Mouse (Mus musculus) forebrain, embryonic 13.5 days (tissue): ENCODE results near the gene Rsph14. TPM values are rescaled to one million over a fixed set of nuclear protein-coding genes. Genes with fewer than 3 reads are reported as not detected.

Experiments
- ATAC-seq: fragments of 200-750 bp; cut with Nextera tagmentation; 2 replicates; pipeline ENCODE4 v1.8.0; 2017
- H3K27ac ChIP-seq: fragments of 300-500 bp; sonication (generic); 2 replicates; pipeline ENCODE4 v1.5.1; 2015; ENCODE audit warnings: inconsistent platforms, mild to moderate bottlenecking, moderate library complexity
- H3K27me3 ChIP-seq: fragments of 300-500 bp; sonication (generic); 2 replicates; pipeline ENCODE4 v1.6.1; 2015; ENCODE audit warnings: mild to moderate bottlenecking, inconsistent platforms
- H3K36me3 ChIP-seq: fragments of 300-500 bp; sonication (generic); 2 replicates; pipeline ENCODE4 v1.6.1; 2015; ENCODE audit warnings: mild to moderate bottlenecking, inconsistent platforms; ENCODE audit not compliant: poor library complexity, severe bottlenecking
- H3K4me1 ChIP-seq: fragments of 300-500 bp; sonication (generic); 2 replicates; pipeline ENCODE4 v1.6.1; 2015; ENCODE audit warnings: inconsistent platforms
- H3K4me2 ChIP-seq: fragments of 300-500 bp; sonication (generic); 2 replicates; pipeline ENCODE4 v1.6.1; 2015; ENCODE audit warnings: inconsistent platforms, mild to moderate bottlenecking, moderate library complexity
- H3K4me3 ChIP-seq: fragments of 300-500 bp; sonication (generic); 2 replicates; pipeline ENCODE4 v1.5.1; 2015; ENCODE audit warnings: mild to moderate bottlenecking, inconsistent platforms
- H3K9ac ChIP-seq: fragments of 300-500 bp; sonication (generic); 2 replicates; pipeline ENCODE4 v1.6.1; 2015; ENCODE audit warnings: mild to moderate bottlenecking, inconsistent platforms
- H3K9me3 ChIP-seq: fragments of 300-500 bp; sonication (generic); replicated peaks from 2 replicates; pipeline ENCODE4 v1.6.1; 2016; ENCODE audit warnings: inconsistent platforms
- WGBS: fragments of 180-500 bp; shearing (Covaris S2); methylation state at CpG from one replicate; pipeline ENCODE4 v1.1.7; 2015; 5-methylcytosine and 5-hydroxymethylcytosine counted together
- polyA plus RNA-seq: library from polyadenylated mRNA; unstranded; fragments of >200 nt; fragmentation: Nextera tagmentation; extraction: Ambion mirVana; gene quantifications from 2 replicates; pipeline ENCODE4 v1.2.1, GENCODE M21; 2015

Rsph14 gene
- polyA plus RNA-seq, 1 experiment from 2014 or later: 0.31 TPM

GRCm38 (mm10) chr10:75020271-75020670, 12.1 kb downstream of the Rsph14 start:
- no peaks in the 10 kb centered on the region for H3K27me3 ChIP-seq
- H3K4me2 ChIP-seq: no peak overlapping the region
- no peak overlapping the region for H3K9ac ChIP-seq
- no peaks in the 10 kb centered on the region for H3K9me3 ChIP-seq
- H3K4me1 ChIP-seq: 0 out of 2 replicates have a peak, but pooled peaks cover 4% of the 10 kb centered on the region
- H3K27ac ChIP-seq: no peak overlapping the region
- H3K36me3 ChIP-seq: 0 out of 2 replicates have a peak, but pooled peaks cover 3% of the 10 kb centered on the region
- H3K4me3 ChIP-seq: no peak overlapping the region
- no peak for ATAC-seq
- 53% methylated on average over 2 of the region's 2 CpGs for WGBS

DNA sequence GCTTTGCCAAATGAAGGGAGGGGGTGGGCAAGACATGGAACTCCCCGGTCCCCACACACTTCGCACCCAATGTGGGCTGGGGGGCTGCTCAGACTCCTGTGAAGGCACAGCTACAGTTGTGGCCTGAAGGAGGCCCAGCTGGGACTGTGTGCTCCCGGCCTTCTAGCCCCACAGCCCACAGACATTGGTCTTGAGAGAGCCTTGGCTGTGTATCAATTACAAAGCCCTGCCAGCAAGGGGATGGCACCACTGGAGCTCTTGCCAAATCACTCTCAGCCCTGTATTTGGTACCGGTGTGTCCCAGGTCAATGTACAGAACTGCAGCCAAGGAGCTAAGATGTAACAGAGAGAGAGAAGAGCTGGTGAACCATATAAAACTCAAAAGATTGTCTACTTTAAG, 15.9 kb downstream of the Rsph14 start:
- H3K9ac ChIP-seq: no peak overlapping the region
- H3K9me3 ChIP-seq: no peaks in the 10 kb centered on the region
- no peak overlapping the region for H3K4me2 ChIP-seq
- H3K4me1 ChIP-seq: 0 out of 2 replicates have a peak, but pooled peaks cover 10% of the 10 kb centered on the region
- H3K27ac ChIP-seq: no peak overlapping the region
- WGBS: 84% methylated on average over 4 of the region's 4 CpGs
- H3K36me3 ChIP-seq: 0 out of 2 replicates have a peak, but pooled peaks cover 8% of the 10 kb centered on the region
- no peaks in the 10 kb centered on the region for H3K27me3 ChIP-seq
- ATAC-seq: no peak
- H3K4me3 ChIP-seq: no peak overlapping the region

DNA sequence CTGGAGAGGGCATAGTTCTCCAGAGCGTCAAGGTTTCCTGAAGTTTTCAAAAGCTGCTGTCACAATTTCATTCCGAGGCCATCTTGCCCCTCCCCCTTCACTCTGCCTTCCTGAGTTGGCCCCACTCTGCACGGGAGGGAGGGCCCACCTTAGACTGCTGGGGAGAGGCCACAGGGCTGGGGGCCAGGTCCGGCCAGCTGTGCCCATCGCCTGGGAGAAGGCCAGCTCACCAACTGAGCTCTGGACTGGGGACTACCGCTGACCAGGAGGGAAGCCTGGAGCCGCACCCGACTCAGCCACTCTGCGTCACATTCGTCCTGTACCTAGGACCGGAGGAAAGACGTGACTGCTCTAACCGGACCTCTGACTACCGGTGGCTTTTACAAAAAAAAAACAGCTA, 16.9 kb downstream of the Rsph14 start:
- ATAC-seq: no peak
- Histone ChIP-seq H3K4me3 (no peak overlapping the region), H3K4me2 (no peak overlapping the region), H3K9ac (no peak overlapping the region), H3K36me3 (0 out of 2 replicates have a peak, but pooled peaks cover 8% of the 10 kb centered on the region), H3K27me3 (no peaks in the 10 kb centered on the region), H3K4me1 (0 out of 2 replicates have a peak, but pooled peaks cover 10% of the 10 kb centered on the region), H3K9me3 (no peaks in the 10 kb centered on the region), H3K27ac (no peak overlapping the region)
- WGBS: 70% methylated on average over 14 of the region's 14 CpGs

DNA sequence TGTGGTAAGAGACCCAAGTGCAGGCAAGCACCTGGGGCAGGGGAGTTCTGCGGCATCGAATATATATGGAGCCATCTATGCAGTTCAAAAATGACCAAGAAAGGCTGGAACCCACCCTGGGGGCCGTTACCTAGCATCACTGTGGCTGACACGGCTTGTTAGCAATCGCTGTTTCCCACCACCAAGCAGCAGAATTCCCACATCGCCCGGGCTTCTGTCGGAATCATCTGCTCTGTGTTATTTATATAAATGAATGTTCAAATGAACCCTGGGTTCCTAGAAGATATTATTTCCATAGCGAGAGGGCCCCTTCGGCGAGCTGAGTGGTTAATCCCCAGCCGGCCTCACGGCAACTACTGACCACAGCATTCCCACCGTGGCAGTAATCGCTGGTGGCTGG, 21.7 kb downstream of the Rsph14 start:
- 88% methylated on average over 15 of the region's 15 CpGs for WGBS
- H3K9ac ChIP-seq: no peak overlapping the region
- H3K36me3 ChIP-seq: 0 out of 2 replicates have a peak, but pooled peaks cover 8% of the 10 kb centered on the region
- ATAC-seq: no peak
- H3K27me3 ChIP-seq: no peaks in the 10 kb centered on the region
- H3K4me1 ChIP-seq: peaks cover 26% of the 10 kb centered on the region
- H3K4me3 ChIP-seq: no peak overlapping the region
- H3K9me3 ChIP-seq: no peaks in the 10 kb centered on the region
- H3K27ac ChIP-seq: no peak overlapping the region
- H3K4me2 ChIP-seq: no peak overlapping the region

DNA sequence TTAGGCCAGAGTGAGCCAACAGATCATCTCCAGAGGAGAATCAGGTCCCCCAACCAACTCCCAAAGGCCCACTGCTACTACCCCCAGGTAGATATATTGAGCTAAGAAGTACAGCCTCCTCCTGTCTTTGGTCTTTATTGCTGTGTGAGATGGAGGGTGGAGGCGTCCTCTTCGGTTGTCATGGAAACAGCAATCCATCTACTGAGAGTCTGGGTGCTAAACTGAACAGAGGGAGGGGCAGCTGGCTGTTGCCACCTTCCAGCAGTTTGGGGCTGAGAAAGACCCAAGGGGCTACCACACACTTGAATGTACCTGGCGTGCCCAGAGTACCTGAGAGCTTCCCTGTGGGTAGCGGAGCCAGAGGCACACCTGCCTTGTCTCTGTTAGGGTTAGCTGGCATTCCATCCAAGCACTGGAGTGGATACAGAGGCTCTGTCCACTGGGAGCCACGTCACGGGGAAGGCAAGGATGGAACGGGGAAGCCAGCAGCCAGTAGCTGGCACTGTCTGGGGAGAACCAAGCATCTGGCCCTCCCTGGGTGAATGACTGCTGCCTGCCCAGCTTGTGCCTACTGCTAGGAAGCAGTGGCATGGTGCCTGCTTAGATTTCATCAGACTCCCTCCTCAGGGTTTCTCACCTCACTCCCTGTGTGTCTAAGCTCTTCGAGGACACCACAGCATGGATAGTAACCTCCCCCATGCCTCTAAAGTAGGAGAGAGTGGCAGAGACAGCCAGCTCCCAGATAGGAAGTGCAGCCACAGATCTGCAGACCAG, 25.3 kb downstream of the Rsph14 start:
- ATAC-seq: peak; percentile 25; the same call in 1 of the 2 replicates
- Histone ChIP-seq H3K4me3 (no peak overlapping the region), H3K36me3 (no peaks in the 10 kb centered on the region), H3K27ac (no peak overlapping the region), H3K9me3 (no peaks in the 10 kb centered on the region), H3K9ac (no peak overlapping the region), H3K27me3 (no peaks in the 10 kb centered on the region), H3K4me2 (no peak overlapping the region), H3K4me1 (peaks cover 16% of the 10 kb centered on the region)
- WGBS: 55% methylated on average over 8 of the region's 8 CpGs

GRCm38 (mm10) chr10:75004067-75004466, 28.3 kb downstream of the Rsph14 start:
- Histone ChIP-seq H3K4me2 (no peak overlapping the region), H3K27ac (no peak overlapping the region), H3K9ac (no peak overlapping the region; the same call in 1 of the 2 replicates), H3K9me3 (no peaks in the 10 kb centered on the region), H3K4me3 (no peak overlapping the region), H3K4me1 (peaks cover 30% of the 10 kb centered on the region), H3K27me3 (no peaks in the 10 kb centered on the region), H3K36me3 (no peaks in the 10 kb centered on the region)
- WGBS: 95% methylated on average over 3 of the region's 3 CpGs
- ATAC-seq: no peak

DNA sequence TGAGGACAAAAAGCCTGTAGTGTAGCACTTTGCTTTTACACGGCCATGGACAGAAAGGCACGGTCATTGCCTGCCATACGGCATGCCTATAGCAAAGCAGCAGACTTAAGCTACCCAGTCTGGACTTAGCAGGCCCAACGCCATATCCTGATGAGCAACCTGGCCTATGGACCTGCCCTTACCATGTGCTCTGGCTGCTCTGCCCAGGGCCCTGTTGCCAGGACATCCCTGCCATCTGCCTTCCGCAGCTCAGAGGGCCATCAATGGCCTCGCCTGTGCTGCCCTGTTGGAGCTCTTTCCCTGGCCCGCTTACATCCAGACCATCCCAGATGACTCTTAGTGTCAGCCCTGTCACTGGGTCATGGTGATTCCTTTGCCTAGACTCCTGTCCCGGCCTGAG, 31.0 kb downstream of the Rsph14 start:
- Histone ChIP-seq H3K27ac (no peak overlapping the region), H3K4me2 (no peak overlapping the region), H3K4me1 (peaks cover 15% of the 10 kb centered on the region), H3K4me3 (no peak overlapping the region), H3K36me3 (no peaks in the 10 kb centered on the region), H3K27me3 (no peaks in the 10 kb centered on the region), H3K9ac (no peak overlapping the region), H3K9me3 (no peaks in the 10 kb centered on the region)
- WGBS: 88% methylated on average over 8 of the region's 8 CpGs
- no peak for ATAC-seq

- Histone ChIP-seq H3K4me2 (peak overlapping the region; percentile 59), H3K9me3 (no peaks in the 10 kb centered on the region), H3K27me3 (no peaks in the 10 kb centered on the region), H3K36me3 (peaks cover 30% of the 10 kb centered on the region), H3K9ac (peak overlapping the region; percentile 43), H3K27ac (no peak overlapping the region; the same call in 1 of the 2 replicates), H3K4me1 (peaks cover 36% of the 10 kb centered on the region), H3K4me3 (peak overlapping the region; percentile 21)
- ATAC-seq: peak; percentile 66
- 2% methylated on average over 17 of the region's 17 CpGs for WGBS
Measured at GRCm38 (mm10) chr10:74995377-74995776, 37.0 kb downstream of the Rsph14 start.

GRCm38 (mm10) chr10:74994863-74995262, 37.5 kb downstream of the Rsph14 start:
- H3K4me1 ChIP-seq: peaks cover 31% of the 10 kb centered on the region

DNA sequence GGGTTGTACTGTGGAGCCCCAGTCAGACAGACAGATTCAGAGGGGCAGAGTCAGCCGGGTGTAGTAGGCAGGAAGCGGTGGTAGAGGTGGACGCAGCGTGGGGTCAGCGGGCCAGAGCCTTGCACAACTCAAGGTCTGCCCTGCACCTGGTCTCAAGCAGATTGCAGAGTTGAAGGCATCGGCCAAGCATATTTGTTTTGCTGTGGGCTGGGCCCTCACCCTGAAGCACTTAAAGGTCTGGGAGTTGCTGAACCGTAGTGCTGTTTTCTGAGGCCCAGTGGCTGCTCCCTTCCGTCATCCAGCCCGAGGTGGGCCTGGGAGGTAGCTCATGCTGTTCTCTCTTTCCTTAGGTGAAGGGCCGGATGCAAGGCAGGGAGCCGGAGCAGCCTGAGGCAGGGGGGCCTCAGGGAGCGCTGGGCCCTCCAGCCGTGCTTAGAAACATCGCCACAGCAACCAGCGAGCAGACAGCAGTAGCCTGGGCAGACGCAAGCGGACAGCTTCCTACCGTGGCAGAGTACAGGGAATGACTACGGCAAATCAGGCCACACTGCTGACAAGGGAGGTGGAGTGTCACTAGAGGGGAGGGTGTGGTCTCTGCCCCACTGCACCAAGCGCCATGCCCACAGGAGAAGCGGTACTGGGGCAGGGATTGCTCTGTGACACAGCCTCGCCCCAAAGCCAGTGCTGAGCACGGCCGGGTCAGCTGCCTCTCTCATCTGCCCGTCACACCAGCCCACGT, 41.6 kb downstream of the Rsph14 start:
- Histone ChIP-seq H3K9me3 (no peaks in the 10 kb centered on the region), H3K27ac (no peak overlapping the region), H3K36me3 (peaks cover 30% of the 10 kb centered on the region), H3K4me1 (peaks cover 20% of the 10 kb centered on the region), H3K4me2 (no peak overlapping the region), H3K27me3 (no peaks in the 10 kb centered on the region), H3K4me3 (no peak overlapping the region), H3K9ac (no peak overlapping the region)
- no peak for ATAC-seq
- 60% methylated on average over 26 of the region's 26 CpGs for WGBS

More at GRCm38 (mm10) chr10:74994863-74995262, 37.5 kb downstream of the Rsph14 start:
- Histone ChIP-seq H3K9ac (no peak overlapping the region), H3K4me2 (peak overlapping the region; percentile 59), H3K27me3 (no peaks in the 10 kb centered on the region), H3K36me3 (peaks cover 30% of the 10 kb centered on the region), H3K27ac (no peak overlapping the region; the same call in 1 of the 2 replicates), H3K9me3 (no peaks in the 10 kb centered on the region), H3K4me3 (no peak overlapping the region)
- WGBS: 10% methylated on average over 5 of the region's 5 CpGs
- ATAC-seq: no peak; the same call in 1 of the 2 replicates

GRCm38 (mm10) chr10:74989814-74990213, 42.6 kb downstream of the Rsph14 start:
- WGBS: 86% methylated on average over 4 of the region's 4 CpGs
- no peak for ATAC-seq

More at GRCm38 (mm10) chr10:74989814-74990213, 42.6 kb downstream of the Rsph14 start:
- Histone ChIP-seq H3K27me3 (no peaks in the 10 kb centered on the region), H3K4me3 (no peak overlapping the region), H3K9ac (no peak overlapping the region), H3K4me2 (no peak overlapping the region), H3K9me3 (no peaks in the 10 kb centered on the region), H3K4me1 (peaks cover 11% of the 10 kb centered on the region), H3K36me3 (peaks cover 30% of the 10 kb centered on the region), H3K27ac (no peak overlapping the region)
